Mouse (Mus musculus) testis, adult 2 months (tissue): ENCODE measurements around the gene Atp8b2.

Experiments
- CTCF ChIP-seq: fragments of 200-500 bp; IDR thresholded peaks from 2 replicates; pipeline ENCODE4 v1.5.1; 2012; ENCODE audit warnings: low read depth, mild to moderate bottlenecking, inconsistent platforms, low read length, moderate library complexity; ENCODE audit not compliant: control insufficient read depth, insufficient read depth, insufficient replicate concordance
- POLR2A ChIP-seq: fragments of 200-500 bp; IDR thresholded peaks from 2 replicates; pipeline ENCODE4 v1.6.1; 2012; ENCODE audit warnings: low read depth, mild to moderate bottlenecking, inconsistent platforms, low read length, moderate library complexity; ENCODE audit not compliant: control insufficient read depth

DNA sequence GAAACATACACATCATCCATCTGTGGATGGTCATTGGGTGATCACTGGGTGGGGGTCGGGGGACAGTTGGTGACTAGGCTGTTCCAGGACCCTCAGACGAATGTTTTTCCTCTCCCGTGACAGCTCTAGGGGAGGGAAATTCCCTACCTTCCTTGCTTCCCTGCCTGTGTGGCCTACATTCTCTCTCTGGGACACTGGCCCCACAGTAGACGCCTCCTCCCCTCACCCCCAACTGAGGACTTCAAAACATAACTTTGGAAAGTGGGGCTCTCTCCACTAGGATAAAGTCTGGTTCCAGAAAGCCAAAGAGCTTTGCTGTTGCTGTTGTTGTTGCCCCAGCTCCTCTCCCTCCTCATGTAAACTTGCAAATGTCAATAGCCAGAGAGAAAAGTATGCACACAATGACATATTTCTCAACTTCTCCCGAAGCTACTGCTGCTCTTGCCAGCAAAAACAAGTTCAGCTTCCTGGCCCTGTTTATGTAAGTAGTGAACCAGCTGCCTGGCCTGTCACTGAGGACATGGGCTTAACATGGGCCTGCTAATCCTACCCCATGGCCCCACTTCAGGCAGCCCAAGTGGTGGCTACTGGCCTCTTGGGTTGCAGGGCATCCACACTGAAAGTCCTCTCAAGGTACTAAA lies 64.3 kb downstream of the Atp8b2 start:
- TF ChIP-seq CTCF (no peak), POLR2A (no peak)
